Mouse (Mus musculus) monocyte, adult 2 months (primary cell): ENCODE measurements around the gene Wrap73.

Experiments used
- DNase-seq, 2 experiments: peaks; one replicate each; pipeline ENCODE4 v3.0.0; 2022; ENCODE audit warnings: low spot score in 2 of 2, low read depth in 1 of 2

Gene Wrap73

DNA sequence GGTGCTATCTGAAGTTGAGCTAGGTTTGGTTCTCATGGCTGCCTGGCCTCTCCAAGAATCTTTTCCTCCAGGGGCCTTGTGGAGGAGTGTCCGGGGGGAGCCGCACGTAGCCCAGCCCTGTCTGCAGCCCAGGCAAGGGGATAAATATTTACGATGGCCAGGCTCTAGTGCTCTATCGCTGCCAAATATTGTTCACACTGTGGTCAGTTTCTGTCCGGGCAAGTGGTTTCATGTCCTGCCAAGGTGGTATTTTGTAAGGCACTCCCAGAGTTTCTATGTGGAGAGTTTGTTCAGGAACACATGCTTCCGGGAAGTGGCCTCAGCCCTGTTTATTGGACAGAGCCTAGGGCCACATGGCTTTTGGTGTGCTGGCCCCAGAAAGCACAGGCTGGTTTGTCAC, 38.8 kb downstream of the Wrap73 start:
- no peak for DNase-seq

DNA sequence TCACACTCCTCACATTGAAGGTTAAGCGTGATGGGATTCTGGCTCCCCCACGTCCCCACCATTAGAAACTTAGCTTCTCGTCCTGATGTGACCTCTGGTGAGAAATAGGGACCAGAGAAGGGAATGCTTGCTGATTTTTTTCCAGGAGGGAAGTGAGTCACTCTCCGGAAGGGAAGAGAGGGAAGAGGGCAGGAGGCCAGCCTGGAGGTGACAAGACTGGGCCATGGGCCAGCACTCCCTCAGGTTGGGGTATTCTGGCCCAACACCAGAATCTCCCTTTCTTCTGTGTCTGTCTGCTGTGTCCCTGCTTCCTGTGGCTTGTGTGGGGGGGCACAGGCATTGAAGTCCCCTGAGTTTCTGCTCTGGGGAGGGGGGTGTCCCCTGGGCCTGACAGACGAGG, 41.4 kb downstream of the Wrap73 start:
- DNase-seq = no peak

DNA sequence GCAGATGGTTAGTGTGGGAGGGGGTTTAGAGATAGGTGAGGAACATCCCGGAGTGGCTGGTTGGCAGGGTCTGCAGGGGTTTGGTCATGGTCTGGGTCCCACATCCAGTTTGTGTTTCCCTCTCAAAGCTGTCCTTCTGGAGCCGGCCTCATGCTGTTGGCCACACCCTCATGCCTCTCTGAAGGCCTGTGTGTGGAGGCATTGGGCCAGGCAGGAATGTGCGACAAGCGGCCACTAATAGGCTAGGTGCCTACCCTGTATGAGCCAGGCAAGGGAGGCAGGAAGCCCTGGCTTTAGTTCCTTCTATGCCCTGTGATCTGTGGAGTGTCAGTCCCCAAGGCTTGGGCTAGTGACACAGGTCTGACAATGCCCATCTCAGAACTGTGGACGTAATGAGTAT, 42.8 kb downstream of the Wrap73 start:
- DNase-seq = no peak

DNA sequence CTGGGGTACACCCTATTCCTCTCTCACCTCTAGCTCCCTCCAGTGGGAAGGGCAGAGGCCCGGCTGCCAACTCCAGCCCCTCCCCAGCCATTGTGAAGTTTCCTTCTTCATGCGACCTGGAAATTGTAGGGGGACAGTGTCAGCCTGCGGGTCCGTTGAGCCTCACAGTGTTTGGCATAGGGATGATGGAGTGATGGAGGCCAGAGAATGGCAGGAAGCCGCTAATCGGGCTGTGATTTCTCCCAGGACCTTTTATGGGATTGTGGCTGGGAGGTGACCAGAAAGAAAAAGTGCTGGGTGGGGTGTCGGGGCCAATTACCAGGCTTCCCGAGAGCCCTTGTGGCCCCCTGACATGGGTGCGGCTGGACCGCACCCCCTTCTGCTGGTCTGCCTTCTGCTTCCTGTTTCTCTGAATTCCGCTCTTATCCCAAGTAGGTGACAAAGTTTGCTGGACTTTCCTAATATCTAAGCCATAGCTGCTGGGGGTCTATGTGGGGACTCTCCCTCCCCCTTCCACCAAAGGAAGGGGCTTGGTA, 43.9 kb downstream of the Wrap73 start:
- no peak for DNase-seq

DNA sequence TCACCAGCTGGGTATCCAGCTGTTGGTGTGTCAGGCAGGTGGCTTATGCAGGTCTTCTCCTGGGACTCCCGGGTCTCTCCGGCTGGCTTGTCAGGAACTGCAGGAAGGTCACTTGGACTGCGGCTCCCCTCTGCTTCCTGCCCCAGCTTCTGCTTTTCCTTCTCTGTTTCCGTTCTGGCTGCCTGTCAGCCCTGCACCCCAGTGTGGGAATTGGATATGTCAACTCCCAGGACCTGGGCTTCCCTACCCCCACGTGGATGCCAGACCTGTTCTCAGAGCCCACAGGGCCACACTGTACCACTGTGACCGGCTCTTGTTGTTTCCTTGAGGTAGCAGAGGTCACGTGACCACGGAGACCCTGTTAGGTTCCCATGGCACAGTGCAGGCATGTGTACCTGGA, 46.8 kb downstream of the Wrap73 start:
- DNase-seq = no peak

DNA sequence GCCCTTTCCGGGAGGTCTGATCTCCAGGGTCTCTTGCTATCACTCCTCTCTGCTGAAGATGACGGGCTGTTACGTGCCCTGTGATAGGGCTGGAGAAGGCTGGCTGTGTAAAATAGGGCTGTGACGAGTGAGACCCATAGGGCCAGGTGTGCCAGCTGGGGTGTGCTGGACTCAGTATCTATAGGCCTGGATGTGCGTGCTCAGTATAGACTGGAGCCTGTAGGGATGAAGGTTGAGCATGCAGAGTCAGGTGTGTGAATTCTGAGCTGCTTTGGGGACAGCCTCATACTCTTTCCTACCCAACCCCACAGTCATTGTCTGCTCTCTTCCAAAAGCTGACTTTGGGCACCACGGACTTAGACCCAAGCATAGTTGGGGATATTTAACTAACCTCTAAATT, 55.8 kb downstream of the Wrap73 start:
- no peak for DNase-seq

DNA sequence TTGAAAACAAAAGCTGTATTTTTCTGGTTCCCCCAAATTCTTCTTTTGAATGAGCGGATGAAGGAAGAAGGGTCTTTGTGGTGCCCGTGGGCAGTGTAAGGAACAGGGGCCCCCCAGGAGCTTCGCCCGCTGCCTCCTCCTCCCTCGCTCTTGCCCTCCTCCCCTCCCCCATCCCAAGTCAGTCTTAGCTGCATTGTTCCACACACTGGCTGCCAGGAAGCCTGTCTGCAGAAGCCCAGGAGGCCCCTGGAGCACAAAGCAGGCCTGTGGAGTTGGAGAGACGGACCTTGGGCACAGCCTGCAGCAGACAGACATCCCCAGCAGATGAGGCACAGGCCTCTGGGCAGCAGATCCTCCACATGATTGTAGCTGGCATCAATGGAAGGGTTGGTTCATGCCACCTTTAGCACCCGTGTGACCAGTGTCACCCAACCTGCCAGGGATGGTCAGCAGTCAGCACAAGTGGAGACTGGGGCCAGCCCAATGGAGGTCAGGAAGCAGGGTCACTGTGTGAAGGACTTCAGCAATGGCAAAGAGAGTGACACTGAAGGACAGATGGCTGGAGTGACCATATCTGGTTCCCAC, 56.3 kb downstream of the Wrap73 start:
- DNase-seq = no peak

DNA sequence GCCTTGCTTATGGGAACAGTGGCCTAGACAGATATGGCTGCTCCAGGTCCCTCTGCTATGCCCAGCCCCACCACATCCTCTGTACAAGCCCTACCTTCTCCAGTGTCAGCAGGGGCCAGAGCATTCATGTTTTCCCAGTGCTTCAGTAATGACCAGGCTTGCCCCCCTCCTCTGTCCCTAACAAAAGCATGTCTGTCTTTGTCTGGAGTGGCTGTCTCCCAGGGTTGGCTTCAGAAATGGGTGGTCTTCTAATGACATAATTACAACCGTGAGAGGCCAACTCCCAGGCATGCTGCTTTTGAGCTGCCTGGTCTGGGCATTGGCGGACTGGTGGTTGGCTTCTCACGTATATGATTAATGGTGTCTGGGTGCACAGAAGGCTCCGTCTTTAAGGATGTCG, 59.3 kb downstream of the Wrap73 start:
- DNase-seq = no peak

DNA sequence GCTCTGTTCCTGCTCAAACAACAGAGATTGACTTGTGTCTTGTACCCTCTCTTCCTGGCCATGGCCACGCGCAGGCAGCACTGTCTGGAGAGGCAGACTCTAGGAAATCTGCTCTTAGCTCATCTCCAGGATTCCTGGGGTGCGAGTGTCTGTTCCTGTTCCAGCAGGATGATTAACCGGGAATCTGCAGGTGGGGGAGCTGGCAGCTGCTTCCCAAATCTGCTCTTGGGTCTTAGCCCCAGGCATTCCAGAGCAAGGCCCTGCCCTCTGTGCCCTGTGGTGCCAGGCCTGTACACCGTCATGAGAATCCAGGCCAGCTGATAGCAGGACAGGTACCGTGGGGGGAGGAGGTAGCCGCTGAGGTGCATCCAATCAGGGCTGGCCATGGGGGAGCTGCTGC, 62.4 kb downstream of the Wrap73 start:
- DNase-seq = no peak

DNA sequence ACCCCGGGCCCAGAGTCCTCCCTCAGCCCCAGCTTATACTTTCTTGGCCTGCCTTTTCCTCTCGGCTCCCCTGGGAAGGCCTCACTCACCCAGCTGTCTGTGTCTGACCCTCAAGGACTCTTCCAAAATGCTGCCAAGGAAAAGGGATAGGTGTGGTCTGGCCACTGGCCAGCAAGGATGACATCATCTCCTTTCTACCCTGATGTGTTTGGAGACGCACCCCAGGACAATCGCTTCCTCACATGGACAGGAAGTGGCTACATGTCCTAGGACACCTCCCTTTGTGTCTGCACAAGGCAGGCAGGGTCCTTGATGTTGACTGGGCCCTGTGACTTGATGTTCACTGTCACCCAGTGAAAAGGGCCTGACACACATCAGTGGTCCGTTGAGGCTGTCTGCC, 63.2 kb downstream of the Wrap73 start:
- DNase-seq = no peak

DNA sequence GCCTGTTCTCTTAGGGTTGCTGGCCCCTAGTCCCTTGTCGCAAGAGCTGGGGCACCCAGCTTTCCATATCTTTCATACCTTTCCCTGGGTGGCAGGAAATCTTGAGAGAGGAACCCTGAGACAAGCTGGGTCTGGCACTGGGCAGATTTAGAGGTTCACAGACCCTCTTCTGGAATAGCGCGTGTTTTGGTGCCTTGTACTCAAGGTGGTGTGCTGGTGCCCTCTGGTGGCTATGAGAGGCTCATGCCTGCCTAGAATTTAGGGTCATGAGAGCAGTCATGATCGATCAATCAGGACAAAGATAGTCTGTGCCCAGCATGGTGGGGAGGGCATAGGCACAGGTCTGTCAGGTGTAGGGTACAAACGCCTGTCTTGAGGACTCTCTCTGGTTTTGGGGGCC, 65.1 kb downstream of the Wrap73 start:
- no peak for DNase-seq

DNA sequence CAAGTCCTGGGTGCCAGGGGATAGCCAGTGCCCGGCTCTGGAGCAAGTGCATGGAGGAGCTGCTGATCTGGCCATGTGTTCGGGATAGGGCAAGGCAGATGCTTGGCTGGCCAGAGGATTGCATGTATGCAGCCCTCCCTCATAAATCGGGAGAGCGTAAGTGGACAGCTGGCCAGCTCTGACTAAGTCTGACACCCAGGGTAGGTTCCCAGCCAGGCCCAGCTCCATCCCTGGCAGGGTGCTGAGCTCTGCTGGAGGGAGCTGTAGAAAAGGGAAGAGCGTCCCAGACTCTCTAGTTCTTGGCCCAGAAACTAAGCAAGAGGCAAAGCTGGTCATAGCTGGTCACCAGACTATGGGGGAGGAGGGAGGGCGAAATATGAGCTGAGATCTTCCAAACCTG, 66.9 kb downstream of the Wrap73 start:
- DNase-seq = no peak

DNA sequence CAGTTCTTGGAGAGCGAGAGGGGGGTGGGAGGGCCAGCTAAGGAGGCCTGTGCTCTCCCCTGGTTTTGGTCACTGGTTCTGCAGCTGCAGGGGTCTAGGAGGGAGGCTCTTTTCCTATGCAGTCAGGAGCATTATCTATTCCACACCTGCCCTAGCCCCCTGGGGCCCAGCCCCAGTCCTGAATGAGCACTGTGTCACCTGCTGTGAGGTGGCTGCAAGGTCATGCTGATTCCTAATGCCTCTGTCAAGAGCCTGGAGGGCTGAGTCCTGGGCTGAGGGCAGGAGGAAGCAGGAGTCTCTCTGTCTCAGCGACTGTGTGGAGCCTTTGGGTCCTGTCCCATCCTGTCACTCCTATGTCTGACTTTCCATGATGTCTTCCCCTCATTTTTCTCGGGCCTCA, 67.7 kb downstream of the Wrap73 start:
- no peak for DNase-seq

DNA sequence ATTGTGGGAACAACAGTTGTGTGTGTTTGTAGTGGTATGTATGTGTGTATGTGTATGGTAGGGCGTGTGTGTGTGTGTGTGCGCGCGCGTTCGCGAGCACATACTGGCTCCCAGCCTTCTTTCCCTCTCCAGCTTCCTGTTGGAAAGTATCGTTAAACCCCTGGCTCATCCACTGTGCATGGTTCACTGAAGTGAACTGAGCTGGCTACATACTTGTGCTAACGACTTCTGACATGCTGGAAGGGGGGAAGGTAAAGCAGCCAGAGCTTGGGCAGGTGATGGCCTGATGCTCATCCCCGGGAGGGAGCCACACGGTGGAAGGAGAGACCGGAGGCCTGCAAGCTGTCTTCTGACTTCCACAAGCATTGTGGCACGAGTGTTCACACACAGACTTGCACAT, 69.3 kb downstream of the Wrap73 start:
- DNase-seq = no peak

DNA sequence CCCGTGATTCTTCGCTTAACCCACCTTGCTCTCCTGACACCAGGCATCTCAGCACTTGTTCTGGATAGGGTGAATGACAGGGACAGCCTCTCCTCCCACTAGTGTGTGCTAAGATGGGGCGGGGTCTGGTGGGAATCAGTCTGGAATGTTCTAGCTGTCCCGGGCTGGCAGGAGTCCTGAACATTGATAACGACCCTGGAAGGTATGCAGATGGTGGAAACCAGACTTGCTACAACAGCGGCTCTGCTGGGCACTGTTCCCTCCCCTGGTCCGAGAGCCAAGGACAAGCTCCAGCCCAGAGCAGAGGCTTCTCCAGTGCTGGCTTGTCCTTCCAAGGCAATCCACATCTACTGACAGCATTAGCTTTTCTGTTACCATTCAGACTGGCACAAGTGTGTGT, 71.4 kb downstream of the Wrap73 start:
- DNase-seq = no peak

DNA sequence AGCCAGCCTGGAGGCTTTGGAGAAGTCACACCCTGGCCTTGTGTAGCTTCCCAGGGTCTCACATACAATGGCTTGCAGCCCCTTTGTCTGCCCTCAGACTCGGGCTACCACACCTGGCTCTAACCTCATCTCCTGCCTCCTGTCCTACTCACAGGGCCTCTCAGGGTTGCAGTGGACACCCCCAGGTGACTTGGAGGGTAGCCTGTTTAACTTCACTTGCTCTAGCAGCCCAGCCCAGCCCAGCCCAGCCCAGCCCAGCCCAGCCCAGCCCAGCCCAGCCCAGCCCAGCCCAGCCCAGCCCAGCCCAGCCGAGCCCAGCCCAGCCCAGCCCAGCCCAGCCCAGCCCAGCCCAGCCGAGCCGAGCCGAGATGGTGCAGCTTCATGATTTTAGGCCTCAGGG, 71.9 kb downstream of the Wrap73 start:
- no peak for DNase-seq
